Mouse (Mus musculus) erythroid progenitor cell, adult 5-6 weeks (primary cell): ENCODE results near the gene Mak. TPM values are rescaled to one million over a fixed set of nuclear protein-coding genes. Genes with fewer than 3 reads are reported as not detected.
A peak's percentile ranks its signal among the peaks of the same experiment; 100 is the strongest.
"Not testable (repeated sequence)": the region's sequence is repeated elsewhere in the genome, so short reads cannot be mapped to it uniquely, and the experiment has no call there.

ENCODE experiments used
- ATAC-seq: replicated peaks from 2 replicates; pipeline ENCODE4 v1.8.0; 2016; ENCODE audit warnings: moderate number of reproducible peaks, mild to moderate bottlenecking, moderate TSS enrichment, inconsistent platforms; ENCODE audit not compliant: poor library complexity, low FRiP score, severe bottlenecking
- total RNA-seq, 2 experiments: library from RNA; stranded (forward) in 1 of 2; stranded (reverse) in 1 of 2; fragments of 150-400 nt in 1 of 2; fragments of 186-747, 209-891 nt in 1 of 2; gene quantifications; 2 replicates each; pipeline versions ENCODE4 v1.2.3 to v1.2.4; 2015 to 2017; ENCODE audit warnings: low replicate concordance in 2 of 2

Mak gene
- total RNA-seq, 2 experiments from 2014 or later, result not detected

DNA sequence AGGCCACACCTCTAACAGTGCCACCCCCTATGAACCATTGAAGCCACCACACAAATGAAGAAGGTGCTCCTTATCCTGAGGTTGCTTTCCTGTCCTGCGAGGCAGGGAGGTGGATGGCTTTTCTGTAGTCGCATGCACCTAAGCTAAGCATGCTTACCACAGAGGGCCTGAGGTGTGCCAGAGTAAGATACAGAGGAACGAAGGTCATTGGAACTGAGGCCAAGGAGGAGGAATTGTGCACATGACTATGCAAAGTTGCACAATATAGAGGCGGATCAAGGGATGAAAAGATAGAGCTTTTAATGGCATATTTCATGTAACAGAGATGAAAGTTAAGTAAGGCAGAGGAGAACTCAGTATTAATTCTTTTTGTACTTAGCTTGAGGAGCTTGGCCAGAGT is 73.3 kb downstream of the Mak start:
- no peak for ATAC-seq

DNA sequence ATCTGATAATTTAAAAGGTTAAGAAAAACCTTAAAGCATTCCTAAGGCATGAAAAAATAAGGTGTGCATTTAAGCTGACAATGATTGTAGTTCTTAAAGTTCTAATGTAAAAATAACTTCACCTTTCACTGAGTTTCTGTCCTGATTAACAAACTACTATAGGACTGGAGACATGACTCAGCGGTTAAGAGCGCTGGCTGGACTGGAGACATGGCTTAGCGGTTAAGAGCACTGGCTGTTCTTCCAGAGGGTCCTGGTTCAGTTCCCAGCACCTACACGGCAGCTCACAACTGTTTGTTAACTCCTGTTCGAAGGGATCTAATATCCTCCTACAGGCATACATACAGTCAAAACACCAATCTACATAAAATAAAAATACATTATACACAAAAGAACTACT is 77.5 kb downstream of the Mak start:
- no peak for ATAC-seq

DNA sequence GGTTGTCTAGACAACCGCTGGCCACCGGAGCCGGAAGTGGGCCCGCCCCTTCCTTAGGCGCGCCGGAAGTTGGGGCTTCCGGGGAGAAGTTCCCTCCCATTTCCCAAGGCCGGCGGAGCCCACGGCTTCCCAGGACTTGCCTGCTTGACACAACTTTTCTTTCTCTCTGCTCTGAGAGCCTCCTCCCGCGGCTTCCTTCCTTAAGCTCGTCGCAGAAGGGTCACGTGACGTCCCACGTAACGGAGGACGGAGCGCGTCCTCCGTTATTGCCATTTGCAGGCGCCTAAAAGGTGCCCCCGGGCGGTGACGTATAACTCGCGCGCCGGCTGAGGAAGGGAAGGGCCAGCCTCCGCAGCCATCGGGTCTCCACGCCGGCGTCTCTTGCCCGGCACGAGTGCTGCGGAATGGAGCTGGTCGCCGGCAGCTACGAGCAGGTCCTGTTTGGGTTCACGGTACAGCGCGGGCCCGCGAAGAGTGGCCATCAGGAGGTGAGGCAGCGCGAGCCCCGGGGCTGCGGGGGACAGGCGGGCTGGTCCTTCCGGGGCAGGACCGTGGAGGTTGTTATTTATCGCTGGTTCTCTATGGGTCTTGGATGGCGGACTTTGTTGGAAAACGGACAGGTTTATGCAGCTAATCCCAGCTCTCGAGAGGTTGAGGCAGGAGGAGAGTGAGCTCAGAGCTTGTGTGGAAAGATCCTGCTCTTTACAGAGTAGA is 78.4 kb downstream of the Mak start, which contains the start of gene Pak1ip1:
Pak1ip1 (plus strand) TSS at position 98 of the 714 bp plus-strand sequence.
- ATAC-seq, result peak; percentile 98

DNA sequence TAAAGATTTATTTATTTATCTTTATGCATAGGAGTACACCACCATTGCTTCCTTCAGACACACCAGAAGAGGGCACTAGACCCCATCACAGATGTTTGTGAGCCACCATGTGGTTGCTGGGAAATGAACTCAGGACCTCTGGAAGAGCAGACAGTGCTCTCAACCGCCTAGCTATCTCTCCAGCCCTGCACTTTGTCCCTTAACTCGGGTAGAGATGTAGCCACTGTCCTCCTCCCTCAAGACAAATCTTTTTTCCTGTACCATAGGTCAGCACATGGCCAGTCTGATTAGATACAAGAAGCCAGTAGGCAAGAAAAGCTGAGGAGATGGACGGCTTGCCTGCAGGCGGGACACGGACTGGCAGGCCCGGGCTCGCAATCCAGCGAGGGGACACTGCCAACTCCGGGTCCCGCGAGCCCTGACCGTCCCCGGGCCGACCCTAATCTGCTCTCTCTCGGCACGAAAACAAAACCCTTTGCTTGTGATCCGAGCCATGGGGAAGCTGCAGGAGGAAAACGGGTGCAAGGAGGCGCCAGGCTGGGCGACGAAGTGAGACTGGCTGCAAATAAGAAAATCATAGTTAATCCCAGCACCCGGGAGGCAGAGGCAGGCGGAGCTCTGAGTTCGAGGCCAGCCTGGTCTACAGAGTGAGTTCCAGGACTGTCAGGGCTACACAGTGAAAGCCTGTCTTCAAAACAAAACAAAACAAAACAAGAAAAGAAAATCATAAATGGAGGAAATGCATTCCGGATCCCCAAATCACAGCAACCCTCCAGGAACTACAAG is 79.2 kb downstream of the Mak start:
- no peak for ATAC-seq

DNA sequence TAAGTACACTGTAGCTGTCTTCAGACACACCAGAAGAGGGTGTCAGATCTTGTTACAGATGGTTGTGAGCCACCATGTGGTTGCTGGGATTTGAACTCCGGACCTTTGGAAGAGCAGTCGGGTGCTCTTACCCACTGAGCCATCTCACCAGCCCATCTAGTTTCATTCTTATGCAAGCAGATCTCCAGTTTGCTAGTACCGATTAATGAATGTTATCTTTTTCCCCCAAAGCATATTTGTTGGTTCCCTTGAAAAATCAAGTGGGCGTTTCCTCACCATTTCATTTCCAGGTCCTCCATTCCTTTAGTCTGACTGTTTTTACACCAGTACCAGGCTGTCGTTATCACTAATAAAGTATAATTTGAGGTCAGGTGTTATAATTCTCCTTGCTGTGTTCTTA is 81.0 kb downstream of the Mak start:
- not testable (repeated sequence) for ATAC-seq

DNA sequence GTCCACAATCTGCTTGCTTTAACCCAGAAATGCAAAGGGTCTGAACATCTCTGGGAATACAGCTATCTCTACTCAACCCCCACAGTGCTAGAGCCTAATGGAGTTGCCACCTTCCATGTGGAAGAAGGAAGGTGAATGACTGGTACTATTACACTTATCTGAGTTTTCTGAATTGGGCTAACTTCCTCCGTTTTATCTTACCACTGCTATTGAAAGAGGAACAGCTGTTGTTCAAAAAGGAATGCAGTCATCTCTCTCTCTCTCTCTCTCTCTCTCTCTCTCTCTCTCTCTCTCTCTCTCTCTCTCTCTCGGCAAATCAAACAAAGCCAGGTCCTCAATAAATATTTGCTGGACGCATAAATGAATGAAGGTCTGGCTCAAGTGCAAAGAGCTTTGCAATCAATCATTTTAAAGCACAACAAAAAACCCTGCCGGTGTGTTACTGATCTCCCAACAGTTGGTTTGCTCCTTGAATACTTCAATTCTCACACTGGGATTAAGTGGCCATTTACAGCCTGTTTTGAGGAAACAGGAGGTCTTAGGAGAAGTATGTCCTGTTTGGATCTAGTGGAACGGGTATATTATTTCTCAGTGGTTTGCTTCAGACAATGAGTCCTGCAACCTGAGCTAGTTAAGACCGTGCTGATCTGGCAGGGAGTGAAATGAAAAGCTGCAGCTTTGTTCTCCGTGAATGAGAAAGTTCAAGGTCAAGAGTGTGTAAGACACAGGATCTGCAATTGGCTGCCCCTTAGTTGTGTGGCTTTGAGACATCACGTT is 84.8 kb downstream of the Mak start:
- no peak for ATAC-seq

DNA sequence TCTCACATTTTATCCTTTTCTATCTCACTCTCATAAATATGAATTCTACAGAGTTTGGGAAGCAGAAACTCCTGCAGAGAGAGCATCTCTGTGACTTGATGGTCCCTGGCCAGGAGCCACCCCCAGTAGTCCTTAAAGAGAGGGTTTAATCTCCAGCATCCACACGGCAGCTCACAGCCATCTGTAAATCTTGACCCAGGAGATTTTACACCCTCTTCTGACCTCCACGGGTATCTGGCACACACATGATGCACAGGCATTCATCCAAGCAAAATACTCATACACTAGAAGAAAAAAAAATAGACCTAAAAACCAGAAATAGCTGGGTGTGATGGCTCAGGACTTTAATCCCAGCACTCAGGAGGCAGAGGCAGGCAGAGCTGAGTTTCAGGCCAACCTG is 91.1 kb downstream of the Mak start:
- ATAC-seq, result peak; percentile 82

DNA sequence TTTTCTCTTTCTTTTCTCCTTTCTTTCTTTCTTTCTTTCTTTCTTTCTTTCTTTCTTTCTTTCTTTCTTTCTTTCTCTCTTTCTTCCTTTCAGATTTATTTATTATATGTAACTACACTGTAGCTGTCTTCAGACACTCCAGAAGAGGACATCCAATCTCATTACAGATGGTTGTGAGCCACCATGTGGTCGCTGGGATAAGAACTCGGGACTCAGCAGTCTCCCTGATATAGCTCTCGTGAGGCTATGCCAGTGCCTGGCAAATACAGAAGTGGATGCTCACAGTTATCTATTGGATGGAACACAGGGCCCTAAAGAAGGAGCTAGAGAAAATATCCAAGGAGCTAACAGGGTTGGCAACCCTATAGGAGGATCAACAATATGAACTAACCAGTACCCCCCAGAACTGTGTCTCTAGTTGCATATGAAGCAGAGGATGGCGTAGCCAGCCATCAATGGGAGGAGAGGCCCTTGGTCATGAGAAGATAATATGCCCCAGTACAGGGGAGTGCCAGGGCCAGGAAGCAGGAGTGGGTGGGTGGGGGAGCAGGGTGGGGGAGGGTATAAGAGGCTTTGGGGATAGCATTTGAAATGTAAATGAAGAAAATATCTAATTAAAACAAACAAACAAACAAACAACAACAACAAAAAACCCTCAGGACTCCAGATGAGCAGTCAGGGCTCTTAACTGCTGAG is 91.8 kb downstream of the Mak start:
- ATAC-seq, result 0 out of 2 replicates have a peak, but pooled peaks have one; percentile 66

DNA sequence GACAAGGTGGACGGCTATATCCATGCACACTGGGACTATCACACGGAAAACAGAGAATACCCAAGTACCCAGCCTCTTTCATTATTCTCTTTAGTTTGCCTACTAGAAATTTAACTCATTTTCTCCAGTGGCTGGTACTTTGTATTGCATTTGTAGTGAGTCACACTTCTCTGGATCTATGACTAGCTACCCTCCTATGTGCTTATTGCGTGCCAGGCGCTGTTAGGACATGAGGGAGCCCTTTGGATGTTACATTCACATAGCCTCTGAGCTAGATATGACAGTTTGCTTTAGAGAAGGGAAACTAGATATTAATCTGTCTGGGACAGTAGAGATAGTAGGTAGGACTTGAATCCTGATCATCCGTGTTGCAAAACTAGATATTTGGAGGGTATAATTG is 93.4 kb downstream of the Mak start:
- no peak for ATAC-seq

DNA sequence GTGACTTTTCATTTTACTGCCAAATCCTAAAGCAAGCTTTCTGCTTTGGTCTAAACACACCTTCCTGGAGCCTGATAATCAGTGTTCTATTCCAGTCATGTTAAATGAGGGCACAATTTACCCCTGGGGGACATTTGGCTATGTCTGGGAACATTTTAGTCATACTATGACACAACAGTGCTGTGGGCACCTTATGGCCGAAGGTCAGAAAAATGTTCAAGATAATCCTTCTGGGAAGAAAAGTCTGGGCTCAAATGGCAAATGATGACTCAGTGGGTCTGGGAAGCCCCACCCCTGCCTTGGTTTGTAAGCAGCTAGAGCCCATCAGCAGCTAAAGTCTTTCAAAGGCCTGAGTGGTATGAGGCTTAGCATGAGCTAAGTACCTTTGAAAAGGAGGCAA is 96.7 kb downstream of the Mak start:
- ATAC-seq, result no peak

DNA sequence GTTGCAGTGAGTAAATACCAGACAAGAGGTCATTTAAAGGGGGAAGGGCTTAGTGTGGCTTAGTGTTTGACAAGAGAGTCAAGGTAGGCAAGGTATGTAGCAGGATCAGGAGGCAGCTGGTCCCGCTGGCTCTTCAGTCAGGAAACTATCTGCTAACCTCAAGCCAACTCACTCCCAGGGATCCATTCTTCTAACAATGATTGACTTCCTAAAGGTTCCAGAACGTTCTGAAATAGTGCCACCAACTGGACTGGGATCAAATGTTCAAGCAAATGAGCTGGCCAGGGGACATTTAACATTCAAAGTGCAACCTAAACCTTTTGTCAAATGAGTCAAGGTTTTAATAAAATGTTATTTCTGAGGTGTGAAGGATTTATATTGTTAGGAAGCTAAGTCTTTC is 100.2 kb downstream of the Mak start:
- no peak for ATAC-seq

DNA sequence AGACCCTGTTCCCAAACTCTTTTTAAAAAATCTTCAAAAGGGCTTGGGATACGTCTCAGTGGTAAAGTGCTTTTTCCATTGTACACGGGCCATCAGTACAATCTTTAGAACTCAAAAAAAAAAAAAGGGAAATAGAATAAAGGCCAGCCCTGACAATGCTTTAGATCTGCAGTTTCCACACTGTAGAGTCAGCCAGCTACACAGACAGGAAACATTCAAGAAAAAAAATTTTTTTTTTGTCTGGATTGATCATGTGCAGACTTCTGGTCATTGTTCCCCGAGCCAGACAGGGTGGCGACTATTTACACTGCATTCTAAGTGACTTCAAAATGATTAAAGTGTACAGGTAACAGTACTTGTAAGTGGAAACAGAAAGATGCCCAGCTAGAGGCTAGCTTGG is 100.9 kb downstream of the Mak start:
- no peak for ATAC-seq

DNA sequence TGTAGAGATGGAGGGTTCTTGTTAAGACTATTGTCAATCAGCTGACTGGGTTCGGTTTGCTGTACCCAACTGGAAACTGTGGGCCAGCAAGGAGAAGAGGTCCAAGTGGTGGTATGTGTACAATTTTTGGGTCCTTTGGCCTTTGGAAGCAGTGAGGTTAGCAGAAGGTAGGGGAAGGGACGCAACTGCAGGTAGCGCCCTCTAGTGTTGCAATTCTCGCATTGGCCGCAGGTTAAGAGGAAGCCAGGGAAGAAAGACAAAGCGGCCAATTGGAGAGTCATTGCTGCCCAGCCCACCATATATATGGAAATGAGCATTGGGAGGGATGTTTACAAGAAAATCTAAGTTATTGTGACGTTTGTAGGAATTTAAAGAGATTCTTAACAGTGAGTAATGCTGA is 101.9 kb downstream of the Mak start:
- ATAC-seq, result peak; percentile 59

Other genes starting within 250 kb of the Mak start
- gene Gcnt2, start 220.0 kb downstream of the Mak start, total RNA-seq (2015; ENCODE audit: low replicate concordance), result 6.1 and 7.1 TPM in 2 replicates
- gene Gcnt2, start 220.0 kb downstream of the Mak start, total RNA-seq (2017; ENCODE audit: low replicate concordance), result 1.4 and 1.9 TPM in 2 replicates
- gene Pak1ip1, start 78.7 kb downstream of the Mak start, total RNA-seq (2015; ENCODE audit: low replicate concordance), result 46.5 and 88.0 TPM in 2 replicates
- gene Pak1ip1, start 78.7 kb downstream of the Mak start, total RNA-seq (2017; ENCODE audit: low replicate concordance), result 63.4 and 63.5 TPM in 2 replicates
- 628 and 784 TPM in 2 replicates for gene Tmem14c, start 63.4 kb downstream of the Mak start, total RNA-seq (2015; ENCODE audit: low replicate concordance)
- gene Tmem14c, start 63.4 kb downstream of the Mak start, total RNA-seq (2017; ENCODE audit: low replicate concordance), result 461 and 723 TPM in 2 replicates
- not detected in 2 replicates for gene Gcm2, start 31.3 kb upstream of the Mak start, total RNA-seq (2015; ENCODE audit: low replicate concordance)
- gene Gcm2, start 31.3 kb upstream of the Mak start, total RNA-seq (2017; ENCODE audit: low replicate concordance), result not detected in 2 replicates
- not detected in 2 replicates for gene Sycp2l, start 34.6 kb upstream of the Mak start, total RNA-seq (2015; ENCODE audit: low replicate concordance)
- gene Sycp2l, start 34.6 kb upstream of the Mak start, total RNA-seq (2017; ENCODE audit: low replicate concordance), result not detected in 2 replicates
- not detected in 2 replicates for gene Elovl2, start 140.7 kb upstream of the Mak start, total RNA-seq (2015; ENCODE audit: low replicate concordance)
- gene Elovl2, start 140.7 kb upstream of the Mak start, total RNA-seq (2017; ENCODE audit: low replicate concordance), result not detected in 2 replicates
- gene Smim13, start 170.1 kb upstream of the Mak start, total RNA-seq (2015; ENCODE audit: low replicate concordance), result 0.84 and 2.2 TPM in 2 replicates
- gene Smim13, start 170.1 kb upstream of the Mak start, total RNA-seq (2017; ENCODE audit: low replicate concordance), result 2.8 and 5.4 TPM in 2 replicates
- not detected in 2 replicates for gene Gm17364, start 194.3 kb upstream of the Mak start, total RNA-seq (2015; ENCODE audit: low replicate concordance)
- not detected in 2 replicates for gene Gm17364, start 194.3 kb upstream of the Mak start, total RNA-seq (2017; ENCODE audit: low replicate concordance)